Mouse (Mus musculus): ENCODE results near the gene Zmpste24.

DNA sequence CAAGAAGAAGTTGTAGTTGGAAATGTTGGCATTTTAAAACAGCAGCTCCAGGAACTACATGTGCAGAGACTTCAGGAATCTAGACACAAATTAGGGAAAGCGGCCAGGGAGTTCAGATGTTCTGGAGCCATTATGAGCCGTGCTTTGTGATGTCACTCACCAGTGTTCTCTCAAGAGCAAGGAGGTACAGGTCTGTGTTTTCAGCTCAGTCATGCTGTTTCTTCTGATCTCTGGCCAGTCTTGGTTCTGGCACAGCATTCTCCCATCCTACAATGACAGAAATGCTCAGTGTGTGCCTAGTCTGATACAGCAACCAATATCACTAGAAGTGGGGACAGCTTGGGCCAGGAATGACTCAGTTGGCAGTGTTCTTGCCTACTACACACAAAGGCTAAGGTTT, 11.1 kb upstream of the Zmpste24 start, which contains the start of gene Tmco2:
- TF ChIP-seq TAL1 (conservative IDR thresholded peaks at IDR 0.05; ENCODE audit: low read depth, low read length), result no peak
- no peak for TF ChIP-seq CTCF (IDR thresholded peaks at IDR 0.05; ENCODE audit: low read depth, low read length)
- TF ChIP-seq GATA1 (IDR thresholded peaks at IDR 0.05; ENCODE audit: borderline replicate concordance, low read length), result no peak
